ENCODE assay signal across 8 mouse cellular contexts in genomic region chr14:26532752-26533151, GRCm38 (mm10). TPM values are rescaled to one million over a fixed set of nuclear protein-coding genes. Genes with fewer than 3 reads are reported as not detected.
DNase-seq lines count a peak whose midpoint lies in the region; ATAC-seq lines count a peak whose summit lies in the region.

No protein-coding gene starts in this region.

- H3K9ac ChIP-seq in hindbrain, embryonic 11.5 days (ENCODE audit: low read depth, low read length): peak overlapping the region; percentile 88; the same call in 1 of the 2 replicates
- no peak overlapping the region; the same call in 1 of the 2 replicates for H3K9ac ChIP-seq in midbrain, embryonic 11.5 days (ENCODE audit: low read length)

- no peaks in the 10 kb centered on the region for H3K36me3 ChIP-seq in hindbrain, embryonic 11.5 days (ENCODE audit: control insufficient read depth, insufficient read depth, low read length)
- H3K36me3 ChIP-seq in midbrain, embryonic 11.5 days (ENCODE audit: control insufficient read depth, insufficient read depth, low read length): no peaks in the 10 kb centered on the region

- no peak for ATAC-seq in hindbrain, embryonic 11.5 days (ENCODE audit: low FRiP score)
- no peak for ATAC-seq in midbrain, embryonic 11.5 days (ENCODE audit: low FRiP score)

- peak overlapping the region; percentile 96 for H3K4me2 ChIP-seq in hindbrain, embryonic 11.5 days (replicated peaks; ENCODE audit: low read depth, low read length)
- peak overlapping the region; percentile 96 for H3K4me2 ChIP-seq in midbrain, embryonic 11.5 days

- peak; percentile 79 for DNase-seq in heart, adult 11 months
- no peak for DNase-seq in heart, postnatal 4 days
- peak; percentile 34 for DNase-seq in Muller cell, postnatal 12 days (ENCODE audit: inconsistent ontology term)
- no peak for DNase-seq in hindbrain, embryonic 11.5 days (ENCODE audit: low spot score)
- DNase-seq in midbrain, embryonic 11.5 days (ENCODE audit: low spot score, missing footprints): no peak
- no peak for DNase-seq in testis, postnatal 14 days (ENCODE audit: low spot score)
- no peak for DNase-seq in thymus, postnatal 36 days
- DNase-seq in kidney, postnatal 25 days: no peak

- 69% methylated on average over 9 of the region's 9 CpGs for WGBS in hindbrain, embryonic 11.5 days
- 71% methylated on average over 9 of the region's 9 CpGs for WGBS in midbrain, embryonic 11.5 days

- H3K4me1 ChIP-seq in hindbrain, embryonic 11.5 days (replicated peaks; ENCODE audit: control insufficient read depth, insufficient read depth, low read length): peaks cover 6% of the 10 kb centered on the region; the same call in 1 of the 2 replicates
- H3K4me1 ChIP-seq in midbrain, embryonic 11.5 days (ENCODE audit: control insufficient read depth, insufficient read depth, low read length): peaks cover 13% of the 10 kb centered on the region

- H3K4me3 ChIP-seq in hindbrain, embryonic 11.5 days (ENCODE audit: low read depth, low read length): peak overlapping the region; percentile 91
- H3K4me3 ChIP-seq in midbrain, embryonic 11.5 days (ENCODE audit: low read depth, low read length): peak overlapping the region; percentile 94

- no peaks in the 10 kb centered on the region for H3K9me3 ChIP-seq in hindbrain, embryonic 11.5 days (ENCODE audit: control insufficient read depth, low read length)
- H3K9me3 ChIP-seq in midbrain, embryonic 11.5 days (ENCODE audit: control insufficient read depth, low read length): no peaks in the 10 kb centered on the region

- no peaks in the 10 kb centered on the region for H3K27me3 ChIP-seq in hindbrain, embryonic 11.5 days (ENCODE audit: control insufficient read depth, insufficient read depth, low read length)
- no peaks in the 10 kb centered on the region for H3K27me3 ChIP-seq in midbrain, embryonic 11.5 days (ENCODE audit: control insufficient read depth, insufficient read depth, low read length)

- H3K27ac ChIP-seq in hindbrain, embryonic 11.5 days (ENCODE audit: low read depth, low read length): no peak overlapping the region
- H3K27ac ChIP-seq in midbrain, embryonic 11.5 days (ENCODE audit: low read depth, low read length): no peak overlapping the region

RNA-seq across cellular contexts. Expression of gene Slmap, which starts 2.0 kb away (rescaled TPM):
- 100 to 1,000 TPM; 394 to 444 TPM for total RNA-seq in heart, postnatal 4 days (2021)
- 20.8 and 24.0 TPM in 2 replicates for polyA plus RNA-seq in hindbrain, embryonic 11.5 days (2014; fragmentation: Nextera tagmentation; extraction: Ambion mirVana)
- 21.3 and 24.8 TPM in 2 replicates for polyA plus RNA-seq in midbrain, embryonic 11.5 days (2014; fragmentation: Nextera tagmentation; extraction: Ambion mirVana)

RNA-seq across cellular contexts. Expression of gene Dennd6a, which starts 40.9 kb away (rescaled TPM):
- total RNA-seq in heart, postnatal 4 days (2021): 10 to 100 TPM; 20.9 to 24.5 TPM
- polyA plus RNA-seq in hindbrain, embryonic 11.5 days (2014; fragmentation: Nextera tagmentation; extraction: Ambion mirVana): 35.1 and 38.0 TPM in 2 replicates
- polyA plus RNA-seq in midbrain, embryonic 11.5 days (2014; fragmentation: Nextera tagmentation; extraction: Ambion mirVana): 37.9 and 39.7 TPM in 2 replicates

Comparison
In these comparisons a context has a peak if more than half of its experiments do, and no peak if none do; other contexts are left out.
1. DNase-seq: peak in heart, adult 11 months (single experiment) and Muller cell, postnatal 12 days (single experiment); none in heart, postnatal 4 days (single experiment), hindbrain, embryonic 11.5 days (single experiment), midbrain, embryonic 11.5 days (single experiment), testis, postnatal 14 days (single experiment), thymus, postnatal 36 days (0 of 2) and kidney, postnatal 25 days (0 of 2).